Mouse (Mus musculus) olfactory bulb, adult 2 months (tissue): ENCODE measurements at regions not wholly inside any gene's neighbourhood (a gene's known extent, or its start where the extent isn't known, plus 50 kb on each side); places are given as distances from the start of the nearest gene placed in this dataset.

Experiments used
- CTCF ChIP-seq: fragments of 200-500 bp; IDR thresholded peaks from 2 replicates; pipeline ENCODE4 v1.5.1; 2012; ENCODE audit warnings: low read depth, mild to moderate bottlenecking, low read length, moderate library complexity; ENCODE audit not compliant: insufficient read depth
- POLR2A ChIP-seq: fragments of 200-500 bp; IDR thresholded peaks from 2 replicates; pipeline ENCODE4 v1.6.1; 2012; ENCODE audit warnings: mild to moderate bottlenecking, low read depth, low read length, moderate library complexity; ENCODE audit not compliant: insufficient read depth

DNA sequence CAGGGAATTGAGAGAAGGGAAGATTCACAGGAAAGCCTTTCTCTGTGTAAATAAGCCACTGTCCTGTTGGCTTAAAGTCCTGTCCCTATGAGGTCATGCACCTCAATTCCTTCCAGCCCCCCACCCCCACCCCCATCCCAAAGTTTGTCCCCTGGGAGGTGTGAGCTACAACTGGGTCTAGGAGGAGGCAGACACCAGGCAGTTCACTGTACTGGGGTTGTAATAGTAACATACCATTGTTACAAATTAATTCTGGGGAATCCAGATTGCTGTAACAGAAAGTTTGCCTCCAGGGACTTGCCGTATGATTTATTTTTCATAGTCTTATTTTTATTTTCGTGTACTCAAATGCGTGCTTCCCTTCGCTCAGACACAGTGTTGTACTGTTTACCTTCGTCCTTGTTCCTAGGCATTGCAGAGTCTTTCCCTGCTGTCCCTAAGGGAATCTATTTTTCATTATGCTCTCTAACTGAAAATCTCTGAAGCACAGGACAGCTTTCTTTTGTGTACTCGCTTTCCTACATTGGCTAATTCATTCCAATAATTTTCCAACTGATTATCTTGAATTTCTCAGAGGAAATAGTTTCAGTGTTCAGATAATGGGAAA, 244.2 kb downstream of the Mex3b start:
- TF ChIP-seq POLR2A (no peak), CTCF (no peak)
